Mouse (Mus musculus) limb, embryonic 10.5 days (tissue): ENCODE measurements around the gene Rgp1. TPM values are rescaled to one million over a fixed set of nuclear protein-coding genes. Genes with fewer than 3 reads are reported as not detected.
A peak's percentile ranks its signal among the peaks of the same experiment; 100 is the strongest.

Source experiments
- DNase-seq: peaks from one replicate; pipeline ENCODE4 v3.0.0-alpha.2; 2017; ENCODE audit warnings: low spot score
- H3K27ac ChIP-seq: fragments of 300-500 bp; sonication (generic); 2 replicates; pipeline ENCODE4 v1.5.1; 2016; ENCODE audit warnings: mild to moderate bottlenecking
- H3K27me3 ChIP-seq: fragments of 300-500 bp; sonication (generic); 2 replicates; pipeline ENCODE4 v1.6.1; 2016; ENCODE audit warnings: low read depth, mild to moderate bottlenecking; ENCODE audit not compliant: poor library complexity, severe bottlenecking
- H3K36me3 ChIP-seq: fragments of 300-500 bp; sonication (generic); 2 replicates; pipeline ENCODE4 v1.6.1; 2016; ENCODE audit warnings: mild to moderate bottlenecking, moderate library complexity
- H3K4me1 ChIP-seq: fragments of 300-500 bp; sonication (generic); 2 replicates; pipeline ENCODE4 v1.6.1; 2016
- H3K4me3 ChIP-seq: fragments of 300-500 bp; sonication (generic); 2 replicates; pipeline ENCODE4 v1.5.1; 2016; ENCODE audit warnings: mild to moderate bottlenecking, moderate library complexity
- H3K9me3 ChIP-seq: fragments of 300-500 bp; sonication (generic); replicated peaks from 2 replicates; pipeline ENCODE4 v1.6.1; 2016; ENCODE audit warnings: mild to moderate bottlenecking
- WGBS: fragments of 180-500 bp; shearing (Covaris S2); methylation state at CpG from one replicate; pipeline ENCODE4 v1.1.7; 2016; 5-methylcytosine and 5-hydroxymethylcytosine counted together
- polyA plus RNA-seq: library from polyadenylated mRNA; unstranded; fragments of >200 nt; fragmentation: Nextera tagmentation; extraction: Ambion mirVana; gene quantifications from 2 replicates; pipeline ENCODE4 v1.2.1, GENCODE M21; 2016

The Rgp1 gene
- polyA plus RNA-seq, 1 experiment from 2014 or later: 30.0 TPM

DNA sequence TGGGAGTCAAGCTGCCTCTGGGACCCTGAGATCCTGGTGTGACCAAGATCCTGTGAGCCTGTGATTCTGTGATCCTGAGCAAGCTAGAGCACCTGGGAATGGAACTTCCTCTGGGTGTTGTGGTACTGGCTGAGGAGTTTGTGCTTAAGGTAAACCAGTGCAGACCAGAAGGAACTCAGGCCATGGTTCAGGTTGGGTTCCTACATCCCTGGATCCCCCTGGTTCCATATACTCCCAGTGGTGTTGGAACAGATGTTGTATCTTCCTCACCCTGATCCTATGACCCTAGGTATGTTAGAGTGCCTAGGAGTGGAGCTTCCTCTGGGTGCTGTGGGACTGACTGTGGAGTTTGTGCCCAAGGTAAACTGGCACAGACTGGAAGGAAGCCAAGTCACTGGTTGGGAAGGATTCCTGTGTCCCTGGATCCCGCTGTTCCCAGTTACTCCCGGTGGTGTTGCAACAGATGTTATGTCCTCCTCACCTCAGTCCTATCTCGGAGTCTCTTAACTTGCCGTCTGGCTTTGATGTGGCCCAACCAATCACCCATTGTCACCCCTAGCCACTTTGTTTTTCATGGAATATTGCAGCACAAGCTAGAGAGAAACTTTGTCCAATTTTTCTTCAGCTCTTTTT, 41.7 kb downstream of the Rgp1 start:
- H3K4me3 ChIP-seq: no peak overlapping the region
- no peak for DNase-seq
- no peak overlapping the region for H3K27ac ChIP-seq
- WGBS: 74% methylated on average over 4 of the region's 4 CpGs
- peaks cover 3% of the 10 kb centered on the region for H3K9me3 ChIP-seq
- H3K4me1 ChIP-seq: no peaks in the 10 kb centered on the region
- H3K27me3 ChIP-seq: no peaks in the 10 kb centered on the region
- no peaks in the 10 kb centered on the region for H3K36me3 ChIP-seq

DNA sequence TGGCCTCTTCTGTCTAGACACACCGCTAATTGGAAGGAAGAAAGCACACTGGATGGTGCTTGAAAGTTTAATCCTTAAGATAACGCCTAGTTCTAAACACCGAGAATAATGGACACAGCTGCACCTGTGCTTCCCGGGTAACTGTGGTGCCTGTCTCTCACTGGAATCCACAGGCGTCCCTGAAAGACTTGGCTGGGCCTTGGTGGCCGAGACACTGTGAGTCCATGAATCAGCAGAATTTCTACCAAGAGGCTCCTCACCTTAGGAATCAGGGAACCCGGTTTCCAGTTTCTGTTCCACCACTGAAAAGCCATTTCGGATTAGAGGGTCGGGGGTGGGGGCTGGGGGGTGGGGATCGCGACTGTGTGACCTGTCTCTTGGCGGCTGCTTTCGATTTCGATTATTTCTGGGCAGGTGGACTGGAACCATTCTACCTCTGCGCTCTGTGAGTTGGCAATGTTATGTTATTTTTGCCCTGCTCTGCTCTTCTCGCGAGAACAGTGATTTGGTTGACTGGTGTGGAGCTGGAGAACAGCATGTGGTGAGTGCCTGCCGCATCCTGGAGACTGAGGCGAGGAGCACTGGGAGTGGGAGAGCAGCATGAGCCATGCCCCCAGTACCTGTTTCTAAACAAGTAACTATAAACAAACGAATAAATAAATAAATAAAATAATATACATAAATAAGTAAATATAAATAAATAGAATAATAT, 50.7 kb downstream of the Rgp1 start:
- Histone ChIP-seq H3K27me3 (peaks cover 28% of the 10 kb centered on the region), H3K4me1 (peaks cover 32% of the 10 kb centered on the region), H3K9me3 (peaks cover 7% of the 10 kb centered on the region), H3K27ac (no peak overlapping the region), H3K36me3 (no peaks in the 10 kb centered on the region), H3K4me3 (no peak overlapping the region)
- DNase-seq: peak; percentile 32
- WGBS: 48% methylated on average over 20 of the region's 20 CpGs

DNA sequence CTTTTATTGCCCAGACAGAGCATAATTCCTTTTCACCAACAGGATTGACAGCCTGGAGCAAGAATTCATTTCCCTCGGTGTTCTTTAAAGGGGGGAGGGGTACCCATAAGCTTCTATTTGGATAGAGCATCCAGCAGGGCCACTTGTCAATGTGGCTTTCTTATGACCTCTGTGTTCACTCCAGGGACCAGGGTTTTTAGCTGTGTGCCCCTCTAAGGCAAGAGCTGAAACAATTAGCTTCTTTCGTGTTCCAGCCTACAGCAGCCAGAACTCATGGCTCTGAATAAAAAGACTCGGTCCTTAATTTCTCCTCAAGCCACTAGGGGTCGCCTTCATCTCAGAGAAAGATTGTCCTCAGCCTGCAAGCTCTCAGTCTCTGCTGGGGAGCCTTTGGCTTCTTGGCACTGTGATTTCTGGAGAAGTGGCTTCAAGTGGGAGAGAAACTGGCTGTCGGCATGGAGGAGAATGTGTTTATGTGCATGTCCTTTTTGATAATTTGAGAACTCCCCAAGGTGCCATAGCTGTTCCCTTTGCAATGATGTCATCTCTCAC, 51.6 kb downstream of the Rgp1 start:
- Histone ChIP-seq H3K36me3 (no peaks in the 10 kb centered on the region), H3K4me3 (0 out of 2 replicates have a peak overlapping the region, but pooled peaks have one; percentile 10), H3K27me3 (peaks cover 28% of the 10 kb centered on the region), H3K9me3 (peaks cover 5% of the 10 kb centered on the region), H3K27ac (no peak overlapping the region), H3K4me1 (peaks cover 32% of the 10 kb centered on the region)
- 9% methylated on average over 5 of the region's 5 CpGs for WGBS
- peak; percentile 74 for DNase-seq

DNA sequence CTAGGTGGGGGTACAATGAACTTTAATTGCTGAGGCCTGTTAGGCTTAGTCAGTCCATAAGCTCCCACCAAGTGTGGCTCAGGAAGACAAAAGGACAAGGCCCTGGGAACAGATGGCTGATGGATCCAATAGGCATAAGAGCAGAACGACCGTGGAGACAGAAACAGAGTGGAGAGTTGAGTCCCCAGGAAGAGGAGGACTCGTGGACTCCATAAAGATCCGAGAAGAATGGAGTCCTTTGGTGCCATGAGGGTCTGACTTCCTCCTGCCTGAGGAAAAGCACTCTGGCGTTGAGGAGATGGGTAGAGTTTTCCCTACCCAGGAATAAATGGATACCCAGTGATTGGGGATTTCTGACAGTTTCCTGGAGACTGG, 52.1 kb downstream of the Rgp1 start:
- Histone ChIP-seq H3K4me1 (peaks cover 32% of the 10 kb centered on the region), H3K27ac (peak overlapping the region; percentile 90; the same call in 1 of the 2 replicates), H3K4me3 (peak overlapping the region; percentile 78), H3K9me3 (no peaks in the 10 kb centered on the region), H3K27me3 (peaks cover 28% of the 10 kb centered on the region), H3K36me3 (no peaks in the 10 kb centered on the region)
- 24% methylated on average over 5 of the region's 5 CpGs for WGBS
- no peak for DNase-seq

DNA sequence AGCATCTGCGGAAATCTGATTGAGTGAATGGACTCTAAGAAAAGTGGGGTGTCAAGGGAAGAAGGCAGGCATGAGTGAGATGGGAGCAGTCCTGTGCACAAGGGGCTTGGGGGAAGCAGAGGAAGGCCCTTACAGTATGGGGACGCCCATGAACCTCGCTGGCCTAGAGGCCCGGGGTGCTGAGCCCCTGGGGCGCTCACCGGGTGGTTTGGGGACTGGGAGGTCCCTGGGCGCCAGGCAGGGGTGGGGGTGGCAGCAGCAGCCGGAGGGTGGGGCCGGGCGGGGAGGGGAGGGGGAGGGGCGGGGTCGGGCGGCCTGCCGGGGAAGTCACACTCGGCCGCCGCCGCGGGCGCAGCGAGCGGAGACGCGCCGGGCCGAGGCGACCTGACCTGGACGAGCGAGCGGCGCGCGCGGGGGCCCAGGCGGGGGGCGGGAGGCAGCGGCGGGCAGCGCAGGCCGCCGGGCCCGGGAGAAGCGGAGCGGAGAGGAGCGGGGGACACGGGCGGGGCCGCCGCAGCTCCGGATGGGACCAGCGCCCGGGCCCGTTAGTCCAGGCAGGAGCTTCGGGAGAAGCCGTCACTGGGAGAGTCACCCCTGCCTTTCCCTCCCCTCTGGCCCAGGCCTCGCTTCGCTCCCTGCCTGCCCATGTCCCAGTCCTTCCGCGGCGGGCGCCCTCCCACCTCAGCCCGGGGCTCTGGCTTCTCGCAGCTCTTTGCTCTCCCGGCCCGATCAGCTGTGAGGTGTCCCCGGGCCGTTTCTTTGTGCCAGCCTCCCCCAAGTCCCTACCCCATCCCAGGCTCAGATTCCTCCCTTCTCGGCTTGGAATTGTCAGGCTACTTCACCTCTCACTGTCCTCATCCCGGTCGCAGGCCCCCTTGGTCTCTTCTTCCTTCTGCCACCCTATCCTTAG, 52.8 kb downstream of the Rgp1 start, which contains the start of gene Npr2:
Gene Npr2, plus strand, starts transcription at position 890 of the 910 bp plus-strand sequence.
- WGBS: 1% methylated on average over 49 of the region's 70 CpGs
- DNase-seq: peak; percentile 67
- H3K4me1 ChIP-seq: peaks cover 32% of the 10 kb centered on the region
- H3K27ac ChIP-seq: peak within 1 kb of the TSS; percentile 90
- peak within 1 kb of the TSS; percentile 78 for H3K4me3 ChIP-seq
- H3K27me3 ChIP-seq: peaks cover 28% of the 10 kb centered on the region
- no peaks in the 10 kb centered on the region for H3K36me3 ChIP-seq
- H3K9me3 ChIP-seq: no peaks in the 10 kb centered on the region

DNA sequence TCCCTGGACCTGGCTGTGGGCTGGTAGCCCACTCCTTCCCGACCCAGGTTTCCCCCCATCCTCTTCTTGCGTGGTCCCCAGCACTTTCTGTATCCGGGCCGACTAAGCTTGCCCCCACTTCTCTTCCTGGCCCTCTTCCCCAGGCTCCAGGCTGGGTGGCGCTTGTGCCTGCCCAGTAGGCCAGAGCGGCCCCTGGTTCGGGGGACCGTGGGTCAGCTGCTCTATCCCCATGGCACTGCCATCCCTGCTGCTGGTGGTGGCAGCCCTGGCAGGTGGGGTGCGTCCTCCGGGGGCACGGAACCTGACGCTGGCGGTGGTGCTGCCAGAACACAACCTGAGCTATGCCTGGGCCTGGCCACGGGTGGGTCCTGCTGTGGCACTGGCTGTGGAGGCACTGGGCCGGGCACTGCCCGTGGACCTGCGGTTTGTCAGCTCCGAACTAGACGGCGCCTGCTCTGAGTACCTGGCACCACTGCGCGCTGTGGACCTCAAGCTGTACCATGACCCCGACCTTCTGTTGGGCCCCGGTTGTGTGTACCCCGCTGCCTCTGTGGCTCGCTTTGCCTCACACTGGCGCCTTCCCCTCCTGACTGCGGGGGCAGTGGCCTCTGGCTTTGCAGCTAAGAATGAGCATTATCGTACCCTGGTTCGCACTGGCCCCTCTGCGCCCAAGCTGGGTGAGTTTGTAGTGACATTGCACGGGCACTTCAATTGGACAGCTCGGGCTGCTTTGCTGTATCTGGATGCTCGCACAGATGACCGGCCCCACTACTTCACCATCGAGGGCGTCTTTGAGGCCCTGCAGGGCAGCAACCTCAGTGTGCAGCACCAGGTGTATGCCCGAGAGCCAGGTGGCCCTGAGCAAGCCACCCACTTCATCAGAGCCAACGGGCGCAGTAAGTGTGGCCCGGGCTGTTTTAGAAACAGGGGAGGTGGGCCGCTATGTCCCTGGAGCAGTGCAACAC, 53.7 kb downstream of the Rgp1 start:
- WGBS: 42% methylated on average over 42 of the region's 42 CpGs
- no peaks in the 10 kb centered on the region for H3K36me3 ChIP-seq

DNA sequence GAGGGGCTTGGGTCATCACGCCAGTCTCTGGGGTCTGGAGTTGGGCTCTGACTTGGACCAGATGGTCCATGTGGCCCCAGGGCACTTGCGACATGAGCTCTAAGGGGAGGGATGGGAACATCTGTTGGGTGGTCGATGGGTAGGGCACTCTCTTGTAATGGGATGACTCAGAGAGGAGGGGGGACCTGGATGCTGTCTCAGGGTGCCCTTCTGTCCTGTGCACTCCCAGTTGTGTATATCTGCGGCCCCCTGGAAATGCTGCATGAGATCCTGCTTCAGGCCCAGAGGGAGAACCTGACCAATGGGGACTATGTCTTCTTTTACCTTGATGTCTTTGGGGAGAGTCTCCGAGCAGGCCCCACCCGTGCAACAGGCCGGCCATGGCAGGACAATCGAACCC, 54.8 kb downstream of the Rgp1 start:
- no peak overlapping the region for H3K4me3 ChIP-seq
- H3K27ac ChIP-seq: no peak overlapping the region
- no peaks in the 10 kb centered on the region for H3K9me3 ChIP-seq
- H3K27me3 ChIP-seq: peaks cover 28% of the 10 kb centered on the region
- WGBS: 74% methylated on average over 8 of the region's 8 CpGs
- DNase-seq: peak; percentile 27
- H3K4me1 ChIP-seq: peaks cover 32% of the 10 kb centered on the region
- no peaks in the 10 kb centered on the region for H3K36me3 ChIP-seq

More for the DNA sequence above, 53.7 kb downstream of the Rgp1 start:
- peak overlapping the region; percentile 90 for H3K27ac ChIP-seq
- H3K4me3 ChIP-seq: peak overlapping the region; percentile 78
- no peak for DNase-seq
- no peaks in the 10 kb centered on the region for H3K9me3 ChIP-seq
- peaks cover 28% of the 10 kb centered on the region for H3K27me3 ChIP-seq
- H3K4me1 ChIP-seq: peaks cover 32% of the 10 kb centered on the region

DNA sequence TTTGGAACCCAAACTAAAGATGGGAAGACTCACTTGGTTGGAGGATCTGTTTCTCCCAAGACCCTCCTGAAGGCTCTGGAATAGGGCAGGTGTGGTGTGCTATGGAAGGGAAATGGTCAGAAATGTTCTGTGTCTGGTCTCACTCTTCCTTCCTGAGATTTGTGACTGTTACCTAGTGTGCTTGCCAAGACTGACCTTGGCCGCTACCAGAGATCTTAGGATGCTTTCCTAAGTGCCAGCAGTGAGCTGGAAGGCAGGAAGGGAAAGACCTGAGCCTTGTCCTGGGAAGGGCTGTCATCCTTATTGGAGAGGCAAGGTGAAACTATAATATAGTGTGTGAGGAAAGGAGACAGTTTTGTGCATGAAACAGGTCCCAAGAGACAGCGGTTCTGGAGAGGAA, 55.2 kb downstream of the Rgp1 start:
- 89% methylated on average over 2 of the region's 2 CpGs for WGBS
- Histone ChIP-seq H3K27ac (no peak overlapping the region), H3K9me3 (no peaks in the 10 kb centered on the region), H3K27me3 (peaks cover 28% of the 10 kb centered on the region), H3K36me3 (no peaks in the 10 kb centered on the region), H3K4me3 (no peak overlapping the region), H3K4me1 (peaks cover 32% of the 10 kb centered on the region)
- peak; percentile 25 for DNase-seq

DNA sequence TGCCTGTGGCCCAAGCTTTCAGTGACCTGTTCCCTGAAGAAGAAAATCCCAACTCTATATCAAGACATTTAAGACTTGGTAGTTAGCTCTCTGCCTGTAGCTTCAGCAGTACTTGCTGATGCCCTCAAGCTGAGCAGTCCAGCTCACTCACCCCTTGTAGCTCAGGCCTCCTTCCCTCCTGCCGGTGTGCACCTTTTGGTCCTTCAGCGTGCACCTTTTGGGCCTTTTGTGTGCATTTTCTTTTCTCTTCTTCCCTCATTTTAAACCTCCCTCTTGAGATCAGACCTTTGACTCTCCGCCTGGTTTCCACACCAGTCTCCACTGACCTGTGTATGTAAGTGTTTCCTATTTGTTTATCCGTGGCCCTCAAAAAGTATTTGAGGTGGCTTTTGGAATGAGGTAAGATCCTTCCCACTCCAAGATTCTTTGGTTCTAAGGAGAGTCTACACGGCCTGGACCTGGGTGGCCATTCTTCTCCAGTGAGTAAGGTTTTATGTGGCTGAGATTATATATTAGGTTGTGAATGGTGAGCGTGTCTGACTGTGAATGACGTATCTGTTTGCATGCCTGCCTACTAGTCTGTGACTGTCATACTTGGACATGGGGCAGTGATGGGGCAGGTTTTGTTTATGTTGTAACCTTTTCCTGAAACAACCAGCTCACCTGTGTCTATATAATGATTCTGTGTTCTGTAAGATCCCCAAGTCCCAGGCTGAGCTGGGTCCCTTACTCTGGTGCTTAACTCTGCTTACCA, 56.3 kb downstream of the Rgp1 start:
- Histone ChIP-seq H3K27me3 (peaks cover 28% of the 10 kb centered on the region), H3K4me3 (no peak overlapping the region), H3K36me3 (no peaks in the 10 kb centered on the region), H3K4me1 (peaks cover 31% of the 10 kb centered on the region), H3K9me3 (no peaks in the 10 kb centered on the region), H3K27ac (no peak overlapping the region)
- peak; percentile 21 for DNase-seq
- 86% methylated on average over 7 of the region's 7 CpGs for WGBS

DNA sequence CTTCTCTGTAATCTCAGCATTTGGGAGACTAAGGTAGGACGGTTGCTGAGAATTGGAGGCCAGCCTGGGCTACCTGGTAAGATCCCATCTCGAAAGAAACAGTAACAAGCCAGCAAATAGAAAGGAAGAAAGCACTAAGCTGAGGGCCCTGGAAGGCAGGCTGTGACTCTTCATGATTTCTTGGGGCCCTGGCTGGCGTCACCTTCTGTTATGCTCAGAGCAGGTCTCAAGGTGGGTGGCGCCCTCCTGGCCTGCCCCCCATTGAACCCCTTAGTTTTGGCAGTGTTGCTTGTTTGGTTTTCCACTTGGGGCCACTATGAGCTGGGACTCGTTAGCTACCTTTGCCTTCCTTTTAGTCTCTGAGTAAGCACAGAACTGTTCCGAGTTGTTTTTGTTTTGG, 58.2 kb downstream of the Rgp1 start:
- Histone ChIP-seq H3K27me3 (peaks cover 22% of the 10 kb centered on the region), H3K9me3 (no peaks in the 10 kb centered on the region), H3K4me1 (peaks cover 20% of the 10 kb centered on the region), H3K36me3 (no peaks in the 10 kb centered on the region), H3K4me3 (no peak overlapping the region), H3K27ac (no peak overlapping the region)
- DNase-seq: peak; percentile 19
- WGBS: 77% methylated on average over 6 of the region's 6 CpGs
